Mouse (Mus musculus): ENCODE measurements around the gene Irak4.

Irak4 gene

DNA sequence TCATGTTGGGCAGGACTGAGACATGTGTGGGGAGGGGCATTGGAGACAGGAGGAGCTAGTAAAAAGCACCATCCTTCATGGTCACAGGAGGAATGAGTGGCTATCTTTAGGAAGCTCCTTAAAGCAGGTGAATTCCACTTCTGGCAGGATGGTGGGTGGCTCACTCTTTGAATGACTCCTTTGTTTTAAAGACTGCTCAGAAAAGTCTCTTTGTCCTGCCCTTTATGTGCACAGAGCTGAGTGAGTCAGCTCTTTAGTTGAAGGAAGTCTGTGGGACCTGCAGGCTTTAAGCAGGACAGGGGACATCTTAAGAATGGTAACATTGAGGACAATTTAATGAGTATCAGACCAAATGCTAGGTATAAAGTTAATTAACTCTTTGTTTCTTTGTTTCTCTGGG is 77.5 kb downstream of the Irak4 start:
- DNase-seq (ENCODE audit: low spot score in 2 of 2) = no peak

DNA sequence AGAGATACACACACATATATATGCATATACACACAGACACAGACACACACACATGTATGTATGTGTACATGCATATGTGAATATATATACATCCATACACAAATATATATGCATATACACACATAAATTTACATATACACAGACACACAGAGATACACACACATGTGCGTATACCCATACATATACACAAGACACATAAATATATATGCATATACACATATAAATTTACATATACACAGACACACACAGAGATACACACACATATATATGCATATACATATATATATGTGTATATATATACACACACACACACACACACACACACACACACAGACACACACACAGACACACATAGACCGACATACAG is 85.0 kb downstream of the Irak4 start:
- no peak for DNase-seq (ENCODE audit: low spot score in 2 of 2)

DNA sequence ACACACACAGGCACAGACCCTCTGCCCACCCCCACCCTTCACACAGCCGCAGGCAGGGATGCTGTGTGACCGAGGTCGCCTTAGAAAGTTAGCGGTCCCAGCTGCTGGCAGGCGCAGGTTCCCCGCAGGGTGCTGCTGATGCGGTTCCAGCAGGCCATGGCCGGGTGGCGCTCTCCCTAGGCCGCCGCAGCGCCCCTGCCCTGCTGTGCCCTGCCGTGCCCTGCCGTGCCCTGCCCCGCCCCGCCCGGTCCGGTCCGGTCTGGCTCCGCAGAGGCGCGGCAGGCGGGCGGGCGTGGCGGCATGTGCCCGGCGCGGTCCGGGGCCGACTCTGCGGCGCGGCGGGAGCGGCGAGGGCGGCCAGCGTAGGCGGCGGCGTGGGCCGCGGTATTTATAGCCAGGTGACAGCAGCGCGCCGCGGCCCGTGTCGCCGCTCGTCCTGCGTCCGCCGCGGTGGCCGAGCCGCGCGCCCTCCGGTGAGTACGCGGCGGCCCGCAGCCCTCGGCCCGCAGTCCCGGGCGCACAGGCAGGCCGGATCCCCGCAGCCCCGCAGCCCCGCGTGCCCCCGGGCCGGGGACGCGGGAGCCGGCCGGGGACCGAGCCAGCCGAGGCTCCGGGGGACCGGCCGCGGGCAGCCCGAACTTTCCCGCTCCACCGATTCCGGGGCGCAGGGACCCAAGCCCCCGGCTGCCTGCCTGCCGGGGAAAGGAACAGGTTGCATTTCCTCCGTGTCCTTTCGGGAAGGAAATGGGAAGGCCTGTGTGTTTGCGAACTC is 85.6 kb downstream of the Irak4 start, which contains the start of gene Tmem117:
Gene Tmem117 (plus strand): TSS at position 403 of the 772 bp plus-strand sequence.
- no peak for DNase-seq (ENCODE audit: low spot score in 2 of 2)

DNA sequence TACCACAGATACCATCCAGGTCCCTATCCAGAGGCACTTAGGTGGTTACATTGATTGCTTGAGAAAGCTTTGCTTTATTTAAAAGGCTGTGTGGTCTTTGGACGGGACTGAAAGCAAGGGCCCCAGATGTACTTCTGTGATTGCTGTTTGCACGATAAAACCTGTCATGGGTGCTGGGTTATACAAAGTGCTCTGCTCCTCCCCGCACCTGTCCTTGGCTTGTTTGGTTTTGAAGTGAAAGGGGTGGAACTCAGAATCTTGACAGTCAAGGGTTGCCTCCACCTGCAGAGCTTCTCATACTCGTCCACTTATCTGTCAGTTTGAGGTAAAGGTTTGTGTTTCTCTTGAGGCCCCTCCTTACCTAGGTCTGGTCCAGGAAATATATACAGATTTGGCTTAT is 87.1 kb downstream of the Irak4 start:
- DNase-seq (ENCODE audit: low spot score in 2 of 2) = no peak

All from left cerebral cortex, adult 9 months (tissue).